Mouse (Mus musculus) hematopoietic stem cell, adult 5-6 weeks (primary cell): ENCODE measurements around the gene Wdr25. TPM values are rescaled to one million over a fixed set of nuclear protein-coding genes. Genes with fewer than 3 reads are reported as not detected.

Source experiments
- ATAC-seq, 2 experiments: fragments of 125-278 bp in 1 of 2; replicated peaks in 1 of 2; 2 replicates each; pipeline ENCODE4 v1.8.0; 2016 to 2017; ENCODE audit warnings: inconsistent platforms in 2 of 2, mild to moderate bottlenecking in 2 of 2, moderate number of reproducible peaks in 2 of 2, low read depth in 1 of 2, moderate TSS enrichment in 1 of 2; ENCODE audit not compliant: low FRiP score in 2 of 2, poor library complexity in 2 of 2, severe bottlenecking in 2 of 2, insufficient read depth in 1 of 2, low TSS enrichment in 1 of 2
- total RNA-seq: library from RNA; stranded (forward); fragments of 172-1452, 232-1000 nt; gene quantifications from 2 replicates; pipeline ENCODE4 v1.2.3, GENCODE M21; 2017

Wdr25 gene
- total RNA-seq, 1 experiment from 2014 or later, result 7.6 TPM

- ATAC-seq, result no peak
Observed at GRCm38 (mm10) chr12:108887077-108887476, 6.4 kb upstream of the Wdr25 start.

- ATAC-seq, result no peak
Observed at GRCm38 (mm10) chr12:108888632-108889031, 4.8 kb upstream of the Wdr25 start.

GRCm38 (mm10) chr12:108893715-108894431 is 442 bp downstream of the Wdr25 start, which contains the start of gene Wars:
Gene Wars, minus strand, starts transcription at chr12:108894174.
- ATAC-seq, result peak; percentile 99 to 100

GRCm38 (mm10) chr12:108894432-108894816 is 993 bp downstream of the Wdr25 start:
- no peak for ATAC-seq

- no peak for ATAC-seq
Observed at GRCm38 (mm10) chr12:108896006-108896405, 2.6 kb downstream of the Wdr25 start.

GRCm38 (mm10) chr12:108901346-108901745 is 7.9 kb downstream of the Wdr25 start:
- ATAC-seq, result no peak

- peak; percentile 80 to 85 for ATAC-seq
Observed at GRCm38 (mm10) chr12:108902940-108903339, 9.5 kb downstream of the Wdr25 start.

- ATAC-seq, result peak in 1 of 2 experiments; percentile 17; a peak in 1 of 4 replicates
Observed at GRCm38 (mm10) chr12:108903600-108904275, 10.3 kb downstream of the Wdr25 start.

GRCm38 (mm10) chr12:108904276-108904653 is 10.8 kb downstream of the Wdr25 start:
- no peak for ATAC-seq

GRCm38 (mm10) chr12:108905620-108906302 is 12.3 kb downstream of the Wdr25 start:
- no peak for ATAC-seq

- no peak for ATAC-seq
Observed at GRCm38 (mm10) chr12:108906398-108906797, 13.0 kb downstream of the Wdr25 start.

- ATAC-seq, result no peak
Observed at GRCm38 (mm10) chr12:108909846-108910433, 16.5 kb downstream of the Wdr25 start.

GRCm38 (mm10) chr12:108912442-108912841 is 19.0 kb downstream of the Wdr25 start:
- ATAC-seq, result no peak

- no peak for ATAC-seq
Observed at GRCm38 (mm10) chr12:108914198-108914597, 20.8 kb downstream of the Wdr25 start.

GRCm38 (mm10) chr12:108914709-108915340 is 21.4 kb downstream of the Wdr25 start:
- ATAC-seq, result peak; percentile 22 to 39; a peak in 2 of 4 replicates

GRCm38 (mm10) chr12:108915893-108916292 is 22.5 kb downstream of the Wdr25 start:
- no peak for ATAC-seq

GRCm38 (mm10) chr12:108916447-108917042 is 23.1 kb downstream of the Wdr25 start:
- ATAC-seq, result no peak
